Comparison of ENCODE assay signal across 7 mouse cellular contexts in genomic region chr13:102958273-102959270, GRCm38 (mm10).
A peak's percentile ranks its signal among the peaks of the same experiment; 100 is the strongest.
DNase-seq lines count a peak whose midpoint lies in the region; ATAC-seq and TF ChIP-seq lines count a peak whose summit lies in the region.

No protein-coding gene starts in this region.

- peak overlapping the region; percentile 32 for H3K27ac ChIP-seq in lung, embryonic 15.5 days
- no peak overlapping the region for H3K27ac ChIP-seq in forebrain, embryonic 13.5 days
- no peak overlapping the region for H3K27ac ChIP-seq in limb, embryonic 14.5 days (replicated peaks; ENCODE audit: low read depth, low read length)
- H3K27ac ChIP-seq in stomach, postnatal 0 days (replicated peaks): peak overlapping the region; percentile 70

- no peak for TF ChIP-seq CTCF in stomach, postnatal 0 days (IDR thresholded peaks at IDR 0.05; ENCODE audit: low read depth)

- peaks cover 14% of the 10 kb centered on the region for H3K4me1 ChIP-seq in lung, embryonic 15.5 days
- peaks cover 17% of the 10 kb centered on the region for H3K4me1 ChIP-seq in forebrain, embryonic 13.5 days
- peaks cover 4% of the 10 kb centered on the region for H3K4me1 ChIP-seq in limb, embryonic 14.5 days (ENCODE audit: control insufficient read depth, insufficient read depth, low read length)
- no peaks in the 10 kb centered on the region for H3K4me1 ChIP-seq in stomach, postnatal 0 days (replicated peaks; ENCODE audit: control insufficient read depth, insufficient read depth)

- peak overlapping the region; percentile 58 for H3K4me2 ChIP-seq in lung, embryonic 15.5 days
- H3K4me2 ChIP-seq in forebrain, embryonic 13.5 days: peak overlapping the region; percentile 71
- H3K4me2 ChIP-seq in limb, embryonic 14.5 days (replicated peaks; ENCODE audit: low read depth, low read length, severe bottlenecking): peak overlapping the region; percentile 54
- peak overlapping the region; percentile 48 for H3K4me2 ChIP-seq in stomach, postnatal 0 days (replicated peaks; ENCODE audit: low read depth)

- no peak overlapping the region for H3K9ac ChIP-seq in lung, embryonic 15.5 days
- H3K9ac ChIP-seq in forebrain, embryonic 13.5 days: peak overlapping the region; percentile 51
- H3K9ac ChIP-seq in limb, embryonic 14.5 days (ENCODE audit: low read depth, low read length, severe bottlenecking): peak overlapping the region; percentile 29; the same call in 1 of the 2 replicates
- H3K9ac ChIP-seq in stomach, postnatal 0 days (ENCODE audit: low read length): peak overlapping the region; percentile 47

- 42% methylated on average over 19 of the region's 19 CpGs for WGBS in lung, embryonic 15.5 days
- 53% methylated on average over 19 of the region's 19 CpGs for WGBS in forebrain, embryonic 13.5 days
- 49% methylated on average over 19 of the region's 19 CpGs for WGBS in limb, embryonic 14.5 days
- 39% methylated on average over 19 of the region's 19 CpGs for WGBS in stomach, postnatal 0 days

- TF ChIP-seq EP300 in stomach, postnatal 0 days (optimal IDR thresholded peaks at IDR 0.05): no peak

- no peak for DNase-seq in lung, postnatal 10 days
- no peak for DNase-seq in limb, embryonic 14.5 days (ENCODE audit: low spot score)
- no peak for DNase-seq in stomach, postnatal 0 days (ENCODE audit: low spot score)
- DNase-seq in right cerebral cortex, adult 18-20 months: no peak
- DNase-seq in gastrocnemius, postnatal 25 days: no peak

- no peaks in the 10 kb centered on the region for H3K36me3 ChIP-seq in lung, embryonic 15.5 days
- no peaks in the 10 kb centered on the region for H3K36me3 ChIP-seq in forebrain, embryonic 13.5 days (ENCODE audit: poor library complexity, severe bottlenecking)
- H3K36me3 ChIP-seq in limb, embryonic 14.5 days (ENCODE audit: control insufficient read depth, insufficient read depth, low read length): no peaks in the 10 kb centered on the region
- H3K36me3 ChIP-seq in stomach, postnatal 0 days (ENCODE audit: control insufficient read depth, insufficient read depth, low read length): no peaks in the 10 kb centered on the region

- no peak for ATAC-seq in lung, embryonic 15.5 days (ENCODE audit: borderline replicate concordance, extremely low read depth, low FRiP score, low TSS enrichment)
- peak; percentile 52; the same call in 1 of the 2 replicates for ATAC-seq in forebrain, embryonic 13.5 days
- no peak for ATAC-seq in limb, embryonic 14.5 days (ENCODE audit: low FRiP score, low read depth)
- no peak for ATAC-seq in stomach, postnatal 0 days (ENCODE audit: low FRiP score, low TSS enrichment)

- peak overlapping the region; percentile 35 for H3K4me3 ChIP-seq in lung, embryonic 15.5 days
- H3K4me3 ChIP-seq in forebrain, embryonic 13.5 days: peak overlapping the region; percentile 35
- H3K4me3 ChIP-seq in limb, embryonic 14.5 days (replicated peaks; ENCODE audit: low read length): peak overlapping the region; percentile 24
- H3K4me3 ChIP-seq in stomach, postnatal 0 days (ENCODE audit: low read depth, low read length): peak overlapping the region; percentile 39

- TF ChIP-seq POLR2A in limb, embryonic 14.5 days (IDR thresholded peaks at IDR 0.05; ENCODE audit: borderline replicate concordance, extremely low read depth, insufficient read depth, insufficient read length): no peak

- no peaks in the 10 kb centered on the region for H3K27me3 ChIP-seq in lung, embryonic 15.5 days
- no peaks in the 10 kb centered on the region for H3K27me3 ChIP-seq in forebrain, embryonic 13.5 days
- no peaks in the 10 kb centered on the region for H3K27me3 ChIP-seq in limb, embryonic 14.5 days (ENCODE audit: control insufficient read depth, insufficient read depth, low read length)
- H3K27me3 ChIP-seq in stomach, postnatal 0 days (ENCODE audit: control insufficient read depth, insufficient read depth, low read length): no peaks in the 10 kb centered on the region

- H3K9me3 ChIP-seq in lung, embryonic 15.5 days: no peaks in the 10 kb centered on the region
- H3K9me3 ChIP-seq in forebrain, embryonic 13.5 days (replicated peaks): no peaks in the 10 kb centered on the region
- H3K9me3 ChIP-seq in limb, embryonic 14.5 days (ENCODE audit: control insufficient read depth, low read length): no peaks in the 10 kb centered on the region
- no peaks in the 10 kb centered on the region for H3K9me3 ChIP-seq in stomach, postnatal 0 days (ENCODE audit: control insufficient read depth, low read length)

Comparison
In these comparisons a context has a peak if more than half of its experiments do, and no peak if none do; other contexts are left out.
1. H3K27ac ChIP-seq: peak in lung, embryonic 15.5 days (single experiment) and stomach, postnatal 0 days (single experiment); none in forebrain, embryonic 13.5 days (single experiment) and limb, embryonic 14.5 days (single experiment).
2. Peak in every context shown above with its lines, with median percentiles within 50 percentile points of each other: H3K4me2 ChIP-seq and H3K4me3 ChIP-seq.